ENCODE assay signal across 9 mouse cellular contexts in genomic region chr3:90604416-90604815, GRCm38 (mm10). TPM values are rescaled to one million over a fixed set of nuclear protein-coding genes. Genes with fewer than 3 reads are reported as not detected.
DNase-seq lines count a peak whose midpoint lies in the region; ATAC-seq lines count a peak whose summit lies in the region.
"Had no signal": no experiment of that assay in that cellular context is flagged by ENCODE, and none has a peak within 500 bp of the region (broad histone marks: within the 10 kb centered on the region; RNA-seq: fewer than 3 reads in every experiment).

No protein-coding gene starts in this region.

- 0 out of 2 replicates have a peak, but pooled peaks cover 5% of the 10 kb centered on the region for H3K4me1 ChIP-seq in hindbrain, embryonic 14.5 days (replicated peaks; ENCODE audit: control insufficient read depth, insufficient read depth, low read length)
- H3K4me1 ChIP-seq in limb, embryonic 11.5 days (ENCODE audit: control insufficient read depth, insufficient read depth, low read length) = peaks cover 2% of the 10 kb centered on the region; the same call in 1 of the 2 replicates

- H3K27me3 ChIP-seq in hindbrain, embryonic 14.5 days (ENCODE audit: control insufficient read depth, insufficient read depth, low read length) = no peaks in the 10 kb centered on the region
- H3K27me3 ChIP-seq in limb, embryonic 11.5 days (ENCODE audit: control insufficient read depth, insufficient read depth, low read length) = no peaks in the 10 kb centered on the region

- no peaks in the 10 kb centered on the region for H3K9me3 ChIP-seq in hindbrain, embryonic 14.5 days (ENCODE audit: control insufficient read depth, low read length)
- H3K9me3 ChIP-seq in limb, embryonic 11.5 days (ENCODE audit: control insufficient read depth, low read length) = no peaks in the 10 kb centered on the region

- ATAC-seq in hindbrain, embryonic 14.5 days (ENCODE audit: low FRiP score) = peak; percentile 53; the same call in 1 of the 2 replicates
- peak; percentile 42; the same call in 1 of the 2 replicates for ATAC-seq in limb, embryonic 11.5 days (ENCODE audit: insufficient number of reproducible peaks, low FRiP score, low TSS enrichment, low read depth)

- H3K4me2 ChIP-seq in hindbrain, embryonic 14.5 days (replicated peaks) = no peak overlapping the region
- no peak overlapping the region for H3K4me2 ChIP-seq in limb, embryonic 11.5 days (ENCODE audit: low read depth, severe bottlenecking)

- no peak overlapping the region for H3K9ac ChIP-seq in hindbrain, embryonic 14.5 days
- H3K9ac ChIP-seq in limb, embryonic 11.5 days (ENCODE audit: low read length) = no peak overlapping the region

- DNase-seq in layer of hippocampus, adult 11-12 months (ENCODE audit: low spot score) = peak; percentile 57
- DNase-seq in layer of hippocampus, adult 9-10 months (ENCODE audit: low spot score) = no peak
- peak; percentile 85 for DNase-seq in adrenal gland, postnatal 14 days
- DNase-seq in gastrocnemius, adult 18-20 months (ENCODE audit: low spot score) = peak; percentile 86
- peak; percentile 66 for DNase-seq in hindbrain, embryonic 14.5 days (ENCODE audit: low spot score)
- DNase-seq in limb, embryonic 11.5 days (ENCODE audit: low spot score) = peak; percentile 51
- DNase-seq in ovary, postnatal 10 days (ENCODE audit: low spot score) = peak; percentile 74
- DNase-seq in thymus, postnatal 14 days = no peak

- no peak overlapping the region for H3K4me3 ChIP-seq in hindbrain, embryonic 14.5 days (replicated peaks; ENCODE audit: low read length)
- no peak overlapping the region for H3K4me3 ChIP-seq in limb, embryonic 11.5 days (ENCODE audit: low read depth, low read length)

- 48% methylated on average over 4 of the region's 4 CpGs for WGBS in hindbrain, embryonic 14.5 days
- WGBS in limb, embryonic 11.5 days = 75% methylated on average over 4 of the region's 4 CpGs

- H3K36me3 ChIP-seq in hindbrain, embryonic 14.5 days (replicated peaks; ENCODE audit: control insufficient read depth, insufficient read depth) = no peaks in the 10 kb centered on the region
- H3K36me3 ChIP-seq in limb, embryonic 11.5 days (ENCODE audit: control insufficient read depth, insufficient read depth, low read length) = no peaks in the 10 kb centered on the region

- no peak overlapping the region for H3K27ac ChIP-seq in hindbrain, embryonic 14.5 days
- H3K27ac ChIP-seq in limb, embryonic 11.5 days (replicated peaks; ENCODE audit: low read depth, low read length) = no peak overlapping the region

RNA-seq across cellular contexts. Expression of gene S100a4, which starts 0.8 kb away (rescaled TPM):
- total RNA-seq in adrenal gland, postnatal 14 days (2021) = 9.6 and 18.7 TPM in 2 replicates
- total RNA-seq in gastrocnemius, adult 18-20 months (2021) = 10 to 100 TPM; 10.1 to 17.7 TPM
- polyA plus RNA-seq in hindbrain, embryonic 14.5 days (2014; fragmentation: Nextera tagmentation; extraction: Ambion mirVana) = 1.2 and 1.6 TPM in 2 replicates
- 0.72 and 1.0 TPM in 2 replicates for polyA plus RNA-seq in limb, embryonic 11.5 days (2014; fragmentation: Nextera tagmentation; extraction: Ambion mirVana)

RNA-seq across cellular contexts. Expression of gene Gm42674, which starts 2.7 kb away (rescaled TPM):
- total RNA-seq in adrenal gland, postnatal 14 days (2021) = not detected in 2 replicates
- total RNA-seq in gastrocnemius, adult 18-20 months (2021) = not detected
- polyA plus RNA-seq in hindbrain, embryonic 14.5 days (2014; fragmentation: Nextera tagmentation; extraction: Ambion mirVana) = not detected in 2 replicates
- not detected in 2 replicates for polyA plus RNA-seq in limb, embryonic 11.5 days (2014; fragmentation: Nextera tagmentation; extraction: Ambion mirVana)

RNA-seq across cellular contexts. Expression of gene S100a5, which starts 3.9 kb away (rescaled TPM):
- total RNA-seq in adrenal gland, postnatal 14 days (2021) = not detected in 2 replicates
- total RNA-seq in gastrocnemius, adult 18-20 months (2021) = 1 to 10 TPM in 1 of 2 experiments, not detected in 1; 2.5 TPM
- not detected in 2 replicates for polyA plus RNA-seq in hindbrain, embryonic 14.5 days (2014; fragmentation: Nextera tagmentation; extraction: Ambion mirVana)
- polyA plus RNA-seq in limb, embryonic 11.5 days (2014; fragmentation: Nextera tagmentation; extraction: Ambion mirVana) = not detected in 2 replicates

RNA-seq across cellular contexts. Expression of gene S100a6, which starts 8.3 kb away (rescaled TPM):
- total RNA-seq in adrenal gland, postnatal 14 days (2021) = 54.3 and 59.5 TPM in 2 replicates
- total RNA-seq in gastrocnemius, adult 18-20 months (2021) = 100 to 1,000 TPM in 1 of 2 experiments, 10 to 100 TPM in 1; 63.5 to 106 TPM
- 35.0 and 46.9 TPM in 2 replicates for polyA plus RNA-seq in hindbrain, embryonic 14.5 days (2014; fragmentation: Nextera tagmentation; extraction: Ambion mirVana)
- polyA plus RNA-seq in limb, embryonic 11.5 days (2014; fragmentation: Nextera tagmentation; extraction: Ambion mirVana) = 14.5 and 17.5 TPM in 2 replicates

RNA-seq across cellular contexts. Expression of gene S100a2, which starts 14.4 kb away (rescaled TPM):
- total RNA-seq in adrenal gland, postnatal 14 days (2021) = not detected in 2 replicates
- total RNA-seq in gastrocnemius, adult 18-20 months (2021) = not detected
- not detected in 2 replicates for polyA plus RNA-seq in hindbrain, embryonic 14.5 days (2014; fragmentation: Nextera tagmentation; extraction: Ambion mirVana)
- polyA plus RNA-seq in limb, embryonic 11.5 days (2014; fragmentation: Nextera tagmentation; extraction: Ambion mirVana) = not detected in 2 replicates
- total RNA-seq: layer of hippocampus, adult 18-20 months had no signal

Comparison
In these comparisons a context has a peak if more than half of its experiments do, and no peak if none do; other contexts are left out.
1. DNase-seq: peak in layer of hippocampus, adult 11-12 months (single experiment), adrenal gland, postnatal 14 days (single experiment), gastrocnemius, adult 18-20 months (single experiment), hindbrain, embryonic 14.5 days (single experiment), limb, embryonic 11.5 days (single experiment) and ovary, postnatal 10 days (single experiment); none in layer of hippocampus, adult 9-10 months (single experiment) and thymus, postnatal 14 days (single experiment).